Mouse (Mus musculus): ENCODE results near the gene Gm45713. TPM values are rescaled to one million over a fixed set of nuclear protein-coding genes. Genes with fewer than 3 reads are reported as not detected.
"Not testable (repeated sequence)": the region's sequence is repeated elsewhere in the genome, so short reads cannot be mapped to it uniquely, and the experiment has no call there.

The Gm45713 gene
- total RNA-seq (2014; fragmentation: Nextera tagmentation) = not detected in 2 replicates
- total RNA-seq (2017) = 0.10 and 0.13 TPM in 2 replicates

- ATAC-seq (replicated peaks; ENCODE audit: poor library complexity, severe bottlenecking) = peak; percentile 80
Measured at GRCm38 (mm10) chr7:45135993-45136567, at the start of gene Gm45713, which contains the start of gene Flt3l. Gm45713 (minus strand) TSS chr7:45136231. Flt3l (minus strand) TSS chr7:45136432.

DNA sequence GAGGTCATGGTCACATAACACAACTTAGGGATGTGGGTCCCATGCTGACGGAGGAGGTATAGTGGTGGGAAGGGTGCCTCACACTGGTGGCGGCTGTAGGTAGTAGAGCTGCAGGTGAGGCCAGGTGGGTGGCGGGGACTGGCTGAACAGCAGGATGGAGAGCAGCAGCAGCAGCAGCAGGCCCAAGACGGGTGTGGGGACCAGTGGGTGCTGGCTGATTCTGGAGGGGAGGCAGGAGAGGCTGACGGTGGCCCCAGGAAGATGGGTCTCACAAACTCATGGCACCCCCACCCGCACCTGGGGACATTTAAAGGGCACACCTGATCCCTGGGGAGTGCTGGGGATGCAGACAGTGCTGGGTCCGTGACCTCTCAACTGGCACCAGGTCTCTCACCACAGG, 47.6 kb upstream of the Gm45713 start:
- ATAC-seq (replicated peaks; ENCODE audit: poor library complexity, severe bottlenecking) = no peak

DNA sequence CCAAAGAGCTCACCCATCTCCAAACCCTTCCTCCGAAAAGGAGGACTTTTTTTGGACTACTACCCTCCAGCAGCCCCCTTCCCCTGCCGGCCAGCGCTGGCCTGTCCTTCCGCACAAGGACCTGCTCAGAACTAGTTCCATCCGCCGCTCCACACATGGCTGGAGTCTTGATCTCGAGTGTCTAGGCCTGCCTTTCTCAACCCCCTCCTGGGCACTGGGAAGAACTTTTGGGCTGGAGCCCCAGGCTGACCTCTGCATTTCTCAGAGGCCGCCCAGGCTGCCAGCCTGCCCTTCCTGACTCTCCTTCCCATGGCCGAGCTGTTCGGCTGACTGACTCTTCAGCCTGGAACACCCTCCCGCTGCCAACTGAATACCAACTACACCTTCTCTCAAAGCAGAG, 46.6 kb upstream of the Gm45713 start:
- ATAC-seq (replicated peaks; ENCODE audit: poor library complexity, severe bottlenecking) = peak; percentile 2; the same call in 1 of the 2 replicates

DNA sequence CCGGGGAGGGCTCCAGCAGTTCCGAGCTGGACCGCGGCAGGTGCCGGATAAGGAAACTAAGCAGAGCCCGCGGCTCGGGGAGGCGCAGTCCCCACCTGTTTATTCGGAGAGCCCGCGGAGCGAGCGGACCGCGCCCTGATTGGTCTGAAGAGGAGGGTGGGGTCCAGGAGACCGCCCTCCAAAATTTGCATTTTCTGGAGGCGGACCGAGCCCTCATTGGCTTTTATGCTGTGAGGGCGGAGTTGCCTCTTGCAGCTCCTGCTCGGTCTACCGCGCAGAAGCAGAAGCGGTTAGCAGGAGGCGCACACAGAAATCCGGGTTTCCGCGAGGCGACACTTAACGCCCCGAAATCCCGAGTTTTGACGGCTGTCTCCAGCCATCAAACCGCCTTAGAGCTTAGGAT, 46.2 kb upstream of the Gm45713 start:
- ATAC-seq (replicated peaks; ENCODE audit: poor library complexity, severe bottlenecking) = peak; percentile 91

GRCm38 (mm10) chr7:45181540-45181939, 45.5 kb upstream of the Gm45713 start:
- ATAC-seq (replicated peaks; ENCODE audit: poor library complexity, severe bottlenecking) = peak; percentile 13; the same call in 1 of the 2 replicates

DNA sequence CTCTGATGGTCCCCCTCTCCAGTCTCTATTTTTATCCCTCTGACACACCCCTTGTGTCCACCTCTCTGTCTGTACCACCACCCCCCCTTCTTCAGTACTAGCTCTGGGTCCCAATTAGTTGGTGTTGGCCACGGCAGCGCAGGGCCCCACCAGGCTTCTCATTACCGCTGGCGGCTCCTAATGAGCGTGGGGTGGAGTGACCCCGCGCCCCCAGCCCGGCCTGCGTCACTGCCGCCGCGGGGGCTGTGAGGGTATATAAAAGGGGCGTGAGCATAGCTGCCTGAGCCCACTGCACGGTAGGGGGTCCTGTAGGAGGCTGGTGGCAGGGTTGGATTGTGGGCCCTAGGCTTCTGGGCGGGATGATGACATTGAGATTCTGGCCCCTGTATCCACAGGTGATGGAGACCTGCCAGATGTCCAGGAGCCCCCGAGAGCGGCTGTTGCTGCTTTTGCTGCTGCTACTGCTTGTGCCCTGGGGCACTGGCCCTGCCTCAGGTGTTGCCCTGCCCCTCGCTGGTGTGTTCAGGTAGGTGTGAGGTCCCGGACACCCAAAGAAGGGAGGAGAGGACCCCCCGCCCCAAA, 45.0 kb upstream of the Gm45713 start, which contains the start of gene Pth2:
Gene Pth2 (plus strand): TSS at position 100 of the 582 bp plus-strand sequence.
- no peak for ATAC-seq (replicated peaks; ENCODE audit: poor library complexity, severe bottlenecking)

DNA sequence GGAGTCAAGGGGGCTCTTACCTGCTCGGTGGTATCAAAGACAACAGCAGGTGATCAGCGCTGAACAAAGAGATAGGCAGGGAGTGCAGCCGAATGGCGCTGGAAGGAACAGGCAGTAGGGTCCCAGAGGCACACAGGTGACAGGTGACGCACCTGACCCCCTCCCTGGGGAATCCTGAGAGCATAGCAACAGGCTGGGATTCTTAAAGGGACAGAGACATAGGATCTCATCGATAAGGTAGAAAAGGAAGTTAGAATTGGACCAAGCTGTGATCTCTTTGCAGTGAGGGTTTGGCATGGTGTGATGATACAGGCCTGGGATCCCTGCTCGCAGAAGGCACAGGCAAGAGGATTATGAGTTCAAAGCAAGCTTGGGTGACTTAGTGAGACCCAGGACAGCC, 43.4 kb upstream of the Gm45713 start, which contains the start of gene Gfy:
Gene Gfy (minus strand): TSS at position 101 of the 400 bp plus-strand sequence.
- no peak for ATAC-seq (replicated peaks; ENCODE audit: poor library complexity, severe bottlenecking)

GRCm38 (mm10) chr7:45178550-45178949, 42.5 kb upstream of the Gm45713 start:
- no peak for ATAC-seq (replicated peaks; ENCODE audit: poor library complexity, severe bottlenecking)

GRCm38 (mm10) chr7:45176356-45176755, 40.3 kb upstream of the Gm45713 start:
- ATAC-seq (replicated peaks; ENCODE audit: poor library complexity, severe bottlenecking) = no peak

- no peak for ATAC-seq (replicated peaks; ENCODE audit: poor library complexity, severe bottlenecking)
Measured at GRCm38 (mm10) chr7:45175929-45176328, 39.9 kb upstream of the Gm45713 start.

- ATAC-seq (replicated peaks; ENCODE audit: poor library complexity, severe bottlenecking) = no peak
Measured at GRCm38 (mm10) chr7:45175398-45175797, 39.4 kb upstream of the Gm45713 start.

- ATAC-seq (replicated peaks; ENCODE audit: poor library complexity, severe bottlenecking) = peak; percentile 21; the same call in 1 of the 2 replicates
Measured at GRCm38 (mm10) chr7:45174567-45175280, 38.7 kb upstream of the Gm45713 start.

DNA sequence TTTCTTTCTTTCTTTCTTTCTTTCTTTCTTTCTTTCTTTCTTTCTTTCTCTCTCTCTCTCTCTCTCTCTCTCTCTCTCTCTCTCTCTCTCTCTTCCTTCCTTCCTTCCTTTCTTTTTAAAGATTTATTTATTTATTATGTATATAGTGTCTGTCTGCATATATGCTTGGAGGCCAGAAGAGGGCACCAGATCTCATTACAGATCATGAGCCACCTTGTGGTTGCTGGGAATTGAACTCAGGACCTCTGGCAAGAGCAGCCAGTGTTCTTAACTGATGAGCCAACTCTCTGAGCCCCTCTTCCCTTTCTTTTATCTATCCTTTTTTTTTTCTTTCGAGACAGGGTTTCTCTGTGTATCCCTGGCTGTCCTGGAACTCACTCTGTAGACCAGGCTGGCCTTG, 37.7 kb upstream of the Gm45713 start:
- not testable (repeated sequence) for ATAC-seq (replicated peaks; ENCODE audit: poor library complexity, severe bottlenecking)

- ATAC-seq (replicated peaks; ENCODE audit: poor library complexity, severe bottlenecking) = 0 out of 2 replicates have a peak, but pooled peaks have one; percentile 15
Measured at GRCm38 (mm10) chr7:45172974-45173373, 36.9 kb upstream of the Gm45713 start.

- no peak for ATAC-seq (replicated peaks; ENCODE audit: poor library complexity, severe bottlenecking)
Measured at GRCm38 (mm10) chr7:45169495-45169894, 33.5 kb upstream of the Gm45713 start.

DNA sequence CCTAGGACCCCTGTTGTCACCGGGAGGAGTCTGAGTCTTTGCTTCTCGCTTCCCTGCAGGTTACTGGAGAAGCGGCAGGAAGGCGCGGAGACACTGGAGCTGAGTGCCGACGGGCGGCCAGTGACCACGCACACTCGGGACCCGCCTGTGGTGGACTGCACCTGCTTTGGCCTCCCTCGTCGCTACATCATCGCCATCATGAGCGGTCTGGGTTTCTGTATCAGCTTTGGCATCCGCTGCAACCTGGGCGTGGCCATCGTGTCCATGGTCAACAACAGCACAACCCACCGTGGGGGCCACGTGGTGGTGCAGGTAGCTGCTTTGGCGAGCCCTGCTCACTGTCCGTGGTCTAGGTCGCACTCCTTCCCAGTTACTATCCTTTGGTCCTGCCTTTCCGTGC, 32.6 kb upstream of the Gm45713 start:
- no peak for ATAC-seq (replicated peaks; ENCODE audit: poor library complexity, severe bottlenecking)

- ATAC-seq (replicated peaks; ENCODE audit: poor library complexity, severe bottlenecking) = no peak
Measured at GRCm38 (mm10) chr7:45167761-45168445, 31.9 kb upstream of the Gm45713 start.

DNA sequence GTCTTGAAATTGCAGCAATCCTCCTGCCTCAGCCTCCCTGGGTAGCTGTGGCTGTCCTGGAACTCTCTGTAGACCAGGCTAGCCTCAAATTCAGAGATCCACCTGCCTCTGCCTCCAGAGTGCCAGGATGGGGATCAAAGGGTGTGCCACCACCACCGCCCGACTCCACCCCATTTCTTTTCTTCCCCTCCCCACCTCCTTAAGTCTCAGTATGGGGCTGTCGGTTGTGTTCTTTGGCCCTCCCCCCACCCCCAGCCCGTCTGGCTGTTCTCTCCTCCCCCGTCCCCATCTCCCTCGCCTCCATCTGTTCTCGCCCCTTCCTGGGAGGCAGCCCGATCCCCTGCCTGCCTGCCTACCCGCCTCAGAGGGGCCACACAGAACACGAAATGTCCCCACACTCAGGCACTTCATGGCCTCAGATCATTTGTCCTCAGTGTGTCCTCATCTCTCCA, 30.9 kb upstream of the Gm45713 start:
- no peak for ATAC-seq (replicated peaks; ENCODE audit: poor library complexity, severe bottlenecking)

DNA sequence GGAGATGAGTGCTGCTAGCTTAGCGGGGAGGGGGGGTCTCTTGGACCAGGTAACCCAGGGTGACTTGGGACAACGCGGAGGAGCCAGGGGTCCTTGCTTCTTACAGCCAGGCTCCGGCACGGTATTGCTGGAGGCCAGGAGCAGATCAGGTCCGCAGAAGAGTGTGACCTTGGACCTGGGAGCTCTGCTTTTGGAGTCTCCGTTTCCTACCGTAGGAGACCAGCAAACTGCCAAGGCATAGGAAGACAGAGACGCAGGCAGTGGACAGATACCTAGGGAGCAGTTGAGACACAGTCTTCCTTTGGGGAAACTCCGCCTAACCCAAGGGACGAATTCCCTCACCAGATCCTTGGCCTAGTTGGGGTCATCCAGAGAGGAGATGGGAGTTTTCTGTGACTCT, 29.7 kb upstream of the Gm45713 start:
- no peak for ATAC-seq (replicated peaks; ENCODE audit: poor library complexity, severe bottlenecking)

DNA sequence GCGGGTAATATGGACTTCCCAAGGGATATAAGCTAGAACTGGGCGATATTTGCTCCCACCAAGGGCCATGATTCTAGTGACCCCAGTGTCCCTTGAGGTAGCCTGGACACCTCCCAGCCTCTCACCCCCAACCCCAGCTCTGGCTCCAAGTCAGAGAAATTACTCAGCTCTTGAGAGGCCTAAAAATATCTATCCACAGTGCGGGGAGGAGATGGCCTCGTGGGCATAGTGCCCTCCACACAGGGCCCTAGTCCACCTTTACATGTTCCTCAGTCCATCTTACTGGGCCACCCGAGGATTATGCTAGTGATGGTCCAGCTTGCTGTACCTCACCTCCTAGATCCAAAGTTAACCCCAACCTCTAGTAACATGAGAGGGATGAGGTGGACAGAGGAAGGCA, 28.8 kb upstream of the Gm45713 start:
- no peak for ATAC-seq (replicated peaks; ENCODE audit: poor library complexity, severe bottlenecking)
